In genomic region chr1:88727369-88727768, GRCm38 (mm10) we compare ENCODE assay signal across 30 mouse cellular contexts.
"Had no signal": no experiment of that assay in that cellular context is flagged by ENCODE, and none has a peak within 500 bp of the region (broad histone marks: within the 10 kb centered on the region; RNA-seq: fewer than 3 reads in every experiment).

No protein-coding gene starts in this region.

- DNase-seq: left cerebral cortex, postnatal 4 days; liver; liver, embryonic 13.5 days; liver, postnatal 0 days; lung, adult 18-20 months; lung, adult 2 months; lung, embryonic 14.5 days; lung, postnatal 10 days; lung, postnatal 14 days; lung, postnatal 36 days; lung, postnatal 4 days; midbrain, embryonic 14.5 days had no signal

- H3K4me3 ChIP-seq: limb, embryonic 10.5 days; limb, embryonic 12.5 days; limb, embryonic 13.5 days; limb, embryonic 15.5 days; liver, embryonic 12.5 days; liver, embryonic 13.5 days; liver, embryonic 15.5 days; lung, embryonic 15.5 days; megakaryocyte, embryonic 14.5 days; midbrain, embryonic 10.5 days; midbrain, embryonic 12.5 days; midbrain, embryonic 13.5 days; midbrain, embryonic 15.5 days; myocyte; neural tube, embryonic 12.5 days had no signal

- H3K27me3 ChIP-seq: limb, embryonic 12.5 days; limb, embryonic 13.5 days; limb, embryonic 15.5 days; liver, embryonic 12.5 days; liver, embryonic 13.5 days; liver, embryonic 15.5 days; lung, embryonic 15.5 days; midbrain, embryonic 12.5 days; midbrain, embryonic 13.5 days; midbrain, embryonic 15.5 days; neural tube, embryonic 12.5 days had no signal

- H3K9ac ChIP-seq: limb, embryonic 12.5 days; limb, embryonic 13.5 days; limb, embryonic 15.5 days; liver, embryonic 12.5 days; liver, embryonic 13.5 days; liver, embryonic 14.5 days; liver, embryonic 15.5 days; liver, postnatal 0 days; lung, embryonic 14.5 days; lung, embryonic 15.5 days; midbrain, embryonic 12.5 days; midbrain, embryonic 13.5 days; midbrain, embryonic 15.5 days; neural tube, embryonic 12.5 days had no signal

- H3K27ac ChIP-seq: limb, embryonic 10.5 days; limb, embryonic 12.5 days; limb, embryonic 13.5 days; limb, embryonic 15.5 days; liver, embryonic 12.5 days; liver, embryonic 13.5 days; liver, embryonic 14.5 days; liver, embryonic 15.5 days; lung, embryonic 15.5 days; macrophage; midbrain, embryonic 10.5 days; midbrain, embryonic 12.5 days; midbrain, embryonic 13.5 days; midbrain, embryonic 15.5 days; neural tube, embryonic 12.5 days had no signal

- ATAC-seq: liver, embryonic 12.5 days; liver, postnatal 0 days; lung, postnatal 0 days; midbrain, embryonic 13.5 days; midbrain, embryonic 15.5 days; midbrain, embryonic 16.5 days had no signal

- H3K4me1 ChIP-seq: limb, embryonic 10.5 days; limb, embryonic 12.5 days; limb, embryonic 13.5 days; limb, embryonic 15.5 days; liver, embryonic 12.5 days; liver, embryonic 13.5 days; liver, embryonic 15.5 days; lung, embryonic 15.5 days; megakaryocyte, embryonic 14.5 days; midbrain, embryonic 12.5 days; midbrain, embryonic 13.5 days; midbrain, embryonic 15.5 days; neural tube, embryonic 12.5 days had no signal

- H3K9me3 ChIP-seq: limb, embryonic 10.5 days; limb, embryonic 12.5 days; limb, embryonic 13.5 days; limb, embryonic 15.5 days; liver, embryonic 12.5 days; liver, embryonic 13.5 days; liver, embryonic 15.5 days; lung, embryonic 15.5 days; midbrain, embryonic 12.5 days; midbrain, embryonic 13.5 days; midbrain, embryonic 15.5 days; neural tube, embryonic 12.5 days had no signal

- H3K36me3 ChIP-seq: limb, embryonic 10.5 days; limb, embryonic 12.5 days; limb, embryonic 13.5 days; limb, embryonic 15.5 days; liver, embryonic 12.5 days; liver, embryonic 13.5 days; liver, embryonic 15.5 days; lung, embryonic 15.5 days; midbrain, embryonic 10.5 days; midbrain, embryonic 12.5 days; midbrain, embryonic 13.5 days; midbrain, embryonic 15.5 days; neural tube, embryonic 12.5 days had no signal
